Mouse (Mus musculus) MEL (cell line): ENCODE measurements at regions not wholly inside any gene's neighbourhood (a gene's known extent, or its start where the extent isn't known, plus 50 kb on each side); places are given as distances from the start of the nearest gene placed in this dataset.

Experiments used
- CTCF ChIP-seq, 3 experiments: IDR thresholded peaks in 2 of 3; conservative IDR thresholded peaks in 1 of 3; 2 replicates each; pipeline ENCODE4 v1.5.1; 2011 to 2012; ENCODE audit warnings: low read length in 3 of 3, low read depth in 2 of 3, mild to moderate bottlenecking in 2 of 3, improper control_type of control experiment in 1 of 3, inconsistent platforms in 1 of 3, mixed read lengths in 1 of 3, moderate library complexity in 1 of 3; ENCODE audit not compliant: control insufficient read depth in 1 of 3, insufficient read depth in 1 of 3, poor library complexity in 1 of 3, severe bottlenecking in 1 of 3
- E2F4 ChIP-seq: IDR thresholded peaks from 2 replicates; pipeline ENCODE4 v1.6.1; 2011; ENCODE audit warnings: low read depth, low read length, improper control_type of control experiment, borderline replicate concordance
- EP300 ChIP-seq, 2 experiments: IDR thresholded peaks; 2 replicates each; pipeline ENCODE4 v1.6.1; 2011; ENCODE audit warnings: improper control_type of control experiment in 2 of 2, low read length in 2 of 2, low read depth in 1 of 2, mild to moderate bottlenecking in 1 of 2
- ETS1 ChIP-seq: IDR thresholded peaks from 2 replicates; pipeline ENCODE4 v1.6.1; 2012; ENCODE audit warnings: low read depth, mild to moderate bottlenecking, inconsistent platforms, low read length, improper control_type of control experiment, moderate library complexity
- GATA1 ChIP-seq: IDR thresholded peaks from 2 replicates; pipeline ENCODE4 v1.6.1; 2011; ENCODE audit warnings: low read depth, low read length, improper control_type of control experiment
- HCFC1 ChIP-seq: IDR thresholded peaks from 2 replicates; pipeline ENCODE4 v1.6.1; 2012; ENCODE audit warnings: low read depth, mild to moderate bottlenecking, inconsistent platforms, low read length, improper control_type of control experiment, moderate library complexity
- NRF1 ChIP-seq: IDR thresholded peaks from 2 replicates; pipeline ENCODE4 v1.6.1; 2014; ENCODE audit warnings: low read depth, mild to moderate bottlenecking, inconsistent platforms, low read length, improper control_type of control experiment, moderate library complexity; ENCODE audit not compliant: poor library complexity, insufficient read depth, severe bottlenecking
- POLR2A ChIP-seq, 2 experiments: IDR thresholded peaks; 2 replicates each; pipeline ENCODE4 v1.6.1; 2011 to 2012; ENCODE audit warnings: low read length in 2 of 2, mild to moderate bottlenecking in 2 of 2, control low read depth in 1 of 2, improper control_type of control experiment in 1 of 2, low read depth in 1 of 2, moderate library complexity in 1 of 2; ENCODE audit not compliant: control insufficient read depth in 1 of 2, insufficient read depth in 1 of 2, poor library complexity in 1 of 2
- RAD21 ChIP-seq: IDR thresholded peaks from 2 replicates; pipeline ENCODE4 v1.6.1; 2011; ENCODE audit warnings: mild to moderate bottlenecking, low read depth, low read length, improper control_type of control experiment
- TAL1 ChIP-seq: IDR thresholded peaks from 2 replicates; pipeline ENCODE4 v1.6.1; 2012; ENCODE audit warnings: mild to moderate bottlenecking, inconsistent platforms, low read length, moderate library complexity, mixed read lengths
- ZKSCAN1 ChIP-seq: IDR thresholded peaks from 2 replicates; pipeline ENCODE4 v1.6.1; 2012; ENCODE audit warnings: low read depth, mild to moderate bottlenecking, inconsistent platforms, low read length, improper control_type of control experiment, moderate library complexity

DNA sequence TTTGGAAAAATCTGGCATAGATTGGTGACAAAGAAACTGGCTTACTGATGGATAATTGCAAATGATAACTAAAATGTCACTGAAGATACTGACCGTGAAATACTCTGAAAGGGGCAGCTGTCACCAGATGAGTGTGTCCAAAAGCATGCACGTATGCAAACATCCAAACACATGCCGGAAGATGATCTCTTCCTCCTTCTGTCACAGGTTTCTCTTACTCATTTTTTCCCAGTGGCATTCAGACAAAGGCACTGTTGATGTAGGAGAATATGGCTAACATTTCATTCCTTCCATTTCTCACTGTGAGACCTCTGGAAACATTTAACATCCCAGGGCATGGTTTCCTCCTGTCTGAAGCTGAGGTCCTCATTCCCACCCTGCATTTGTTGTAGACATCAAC is 190.4 kb upstream of the Cpeb2 start:
- no peak for TF ChIP-seq E2F4
- TF ChIP-seq POLR2A (IDR thresholded peaks at IDR 0.05; ENCODE audit: control insufficient read depth in 1 of 2, insufficient read depth in 1 of 2, low read depth in 1 of 2, low read length in 2 of 2, poor library complexity in 1 of 2), result no peak
- TF ChIP-seq ZKSCAN1, result no peak
- no peak for TF ChIP-seq CTCF (IDR thresholded peaks at IDR 0.05 in 2 of 3, conservative IDR thresholded peaks at IDR 0.05 in 1 of 3; ENCODE audit: control insufficient read depth in 1 of 3, insufficient read depth in 1 of 3, low read depth in 2 of 3, low read length in 3 of 3, poor library complexity in 1 of 3, severe bottlenecking in 1 of 3)
- TF ChIP-seq RAD21, result no peak
- no peak for TF ChIP-seq HCFC1
- no peak for TF ChIP-seq ETS1
- no peak for TF ChIP-seq TAL1
- no peak for TF ChIP-seq GATA1
- TF ChIP-seq EP300 (IDR thresholded peaks at IDR 0.05; ENCODE audit: low read depth in 1 of 2, low read length in 2 of 2), result no peak
- TF ChIP-seq NRF1, result no peak
